Mouse (Mus musculus) induced T-regulatory cell, adult 2 months (primary cell): ENCODE results near the gene Rpl9-ps1.

Source experiments
- DNase-seq: peaks from one replicate; pipeline ENCODE4 v3.0.0-alpha.2; 2012; ENCODE audit warnings: low read depth

Rpl9-ps1 gene

GRCm38 (mm10) chr11:83645521-83645920, at the start of gene Rpl9-ps1:
Rpl9-ps1 (minus strand) TSS chr11:83645621.
- DNase-seq = no peak

GRCm38 (mm10) chr11:83692008-83692407, 46.6 kb upstream of the Rpl9-ps1 start:
- no peak for DNase-seq

- no peak for DNase-seq
Observed at GRCm38 (mm10) chr11:83689918-83690317, 44.5 kb upstream of the Rpl9-ps1 start.

DNA sequence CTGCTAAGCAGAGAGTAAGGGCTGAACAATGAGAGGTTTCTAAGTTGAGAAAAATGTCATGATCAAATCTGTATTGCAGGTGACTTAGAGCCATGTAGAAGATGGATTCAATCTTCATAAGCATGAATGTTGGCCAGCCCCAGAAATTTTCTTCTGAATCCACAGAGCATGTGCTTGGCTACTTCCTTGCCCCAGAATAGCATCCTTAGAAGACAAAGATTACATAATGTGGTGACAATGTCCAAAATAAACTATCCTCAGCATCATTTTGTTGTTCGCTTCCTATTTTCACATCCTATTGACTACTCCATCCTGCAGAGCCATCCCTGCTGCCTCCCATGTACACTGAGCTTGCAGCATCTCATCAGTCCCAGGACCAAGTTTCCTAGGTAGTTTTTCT, 30.2 kb upstream of the Rpl9-ps1 start:
- DNase-seq = no peak

- no peak for DNase-seq
Observed at GRCm38 (mm10) chr11:83671743-83672142, 26.3 kb upstream of the Rpl9-ps1 start.

DNA sequence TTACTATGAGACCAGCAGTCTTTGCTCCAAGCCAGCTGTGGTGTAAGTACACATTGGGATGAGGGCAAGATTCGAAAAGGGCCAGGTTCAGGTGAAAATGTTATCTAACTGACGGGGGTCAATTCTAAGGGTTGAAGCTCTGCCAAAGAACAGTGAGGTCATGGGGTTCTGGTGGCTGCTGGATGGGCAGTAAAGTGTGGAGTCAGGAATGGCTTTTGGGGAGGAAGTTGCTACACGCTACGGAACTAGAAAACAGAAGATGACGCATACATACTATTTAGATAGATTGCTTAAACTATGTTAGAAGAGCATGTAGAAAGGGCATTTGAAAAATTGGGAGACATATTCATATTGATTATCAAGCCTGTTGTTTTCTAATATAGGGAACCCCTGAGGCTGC, 18.1 kb upstream of the Rpl9-ps1 start:
- no peak for DNase-seq

DNA sequence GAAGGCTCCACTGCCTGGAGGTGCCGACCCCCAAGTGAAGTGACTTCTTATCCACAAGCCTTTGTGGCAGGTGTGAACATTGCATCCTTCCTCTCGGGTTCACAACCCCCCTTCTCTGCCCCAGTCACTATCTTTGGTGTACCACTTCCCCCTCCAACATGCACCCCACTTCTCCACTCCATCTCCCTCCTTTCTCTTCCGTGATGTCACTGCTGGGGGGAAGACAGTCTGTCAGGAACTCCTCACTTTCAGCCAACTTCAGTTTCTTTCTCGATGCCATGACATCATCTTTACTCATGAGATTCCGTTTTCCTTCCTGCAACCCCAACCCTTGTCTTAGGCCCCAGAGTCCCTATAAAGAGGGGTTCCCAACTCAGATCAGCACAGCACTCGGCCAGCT, 16.8 kb upstream of the Rpl9-ps1 start, which contains the start of gene Ccl4:
Ccl4 (plus strand) TSS at position 381 of the 400 bp plus-strand sequence.
- DNase-seq = peak; percentile 32

DNA sequence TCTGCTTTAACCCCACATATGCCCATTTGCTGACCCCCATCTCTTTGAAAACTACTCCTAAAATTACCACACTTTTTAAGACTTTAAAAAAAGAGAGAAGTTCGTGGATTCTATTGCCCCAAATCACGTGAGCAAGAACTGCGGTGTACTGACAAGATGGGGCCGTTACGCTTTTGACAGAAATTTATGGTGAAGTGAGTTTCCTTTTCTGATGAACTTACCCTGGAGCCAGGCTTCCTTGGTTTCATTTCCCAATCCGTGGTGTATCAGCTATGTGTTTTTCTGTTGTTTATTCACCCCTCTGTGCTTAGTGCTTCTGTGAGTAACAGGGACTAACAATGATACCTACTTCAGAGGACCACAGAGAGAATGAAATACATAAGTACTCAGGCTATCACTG, 13.4 kb upstream of the Rpl9-ps1 start:
- DNase-seq = no peak

DNA sequence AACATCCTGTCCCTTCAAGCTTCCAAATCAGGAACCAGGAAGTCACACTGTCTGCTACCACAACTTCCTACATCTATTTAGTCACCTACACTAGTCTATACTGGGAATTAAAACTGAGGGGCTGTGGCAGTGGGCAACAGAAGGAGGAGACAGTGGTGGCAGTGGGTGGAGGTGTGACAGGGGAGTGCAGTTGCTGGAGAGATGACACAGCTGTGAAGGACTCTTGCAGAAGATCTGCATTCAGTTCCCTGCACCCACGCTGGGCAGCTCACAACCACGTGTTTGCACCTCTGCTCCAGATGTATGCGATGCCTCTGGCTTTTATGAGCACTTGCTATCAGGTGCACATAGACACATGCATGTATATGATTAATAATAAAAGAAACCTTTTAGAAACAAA, 12.1 kb upstream of the Rpl9-ps1 start:
- DNase-seq = no peak

DNA sequence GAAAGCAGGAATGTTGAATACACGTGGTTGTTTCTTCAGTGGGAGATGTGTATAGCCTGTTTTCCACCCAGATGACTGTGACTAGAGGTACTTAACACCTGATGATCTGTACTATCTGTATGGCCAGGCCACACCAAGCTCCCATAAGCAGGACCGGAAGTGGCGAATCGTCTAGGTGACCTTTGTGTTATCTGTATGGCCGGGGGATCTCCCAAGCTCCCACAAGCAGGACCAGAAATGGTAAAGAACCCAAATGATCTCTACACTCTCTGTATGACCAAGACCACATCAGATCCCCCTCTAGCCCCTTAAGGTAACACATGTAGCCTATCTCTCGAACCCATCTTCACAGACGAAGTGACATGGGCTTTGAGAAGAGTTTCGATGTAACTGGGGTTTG, 9.2 kb upstream of the Rpl9-ps1 start:
- no peak for DNase-seq

GRCm38 (mm10) chr11:83649305-83649841, 4.0 kb upstream of the Rpl9-ps1 start, which contains the start of gene Ccl3:
Ccl3 (minus strand) TSS chr11:83649355.
- peak; percentile 16 for DNase-seq

DNA sequence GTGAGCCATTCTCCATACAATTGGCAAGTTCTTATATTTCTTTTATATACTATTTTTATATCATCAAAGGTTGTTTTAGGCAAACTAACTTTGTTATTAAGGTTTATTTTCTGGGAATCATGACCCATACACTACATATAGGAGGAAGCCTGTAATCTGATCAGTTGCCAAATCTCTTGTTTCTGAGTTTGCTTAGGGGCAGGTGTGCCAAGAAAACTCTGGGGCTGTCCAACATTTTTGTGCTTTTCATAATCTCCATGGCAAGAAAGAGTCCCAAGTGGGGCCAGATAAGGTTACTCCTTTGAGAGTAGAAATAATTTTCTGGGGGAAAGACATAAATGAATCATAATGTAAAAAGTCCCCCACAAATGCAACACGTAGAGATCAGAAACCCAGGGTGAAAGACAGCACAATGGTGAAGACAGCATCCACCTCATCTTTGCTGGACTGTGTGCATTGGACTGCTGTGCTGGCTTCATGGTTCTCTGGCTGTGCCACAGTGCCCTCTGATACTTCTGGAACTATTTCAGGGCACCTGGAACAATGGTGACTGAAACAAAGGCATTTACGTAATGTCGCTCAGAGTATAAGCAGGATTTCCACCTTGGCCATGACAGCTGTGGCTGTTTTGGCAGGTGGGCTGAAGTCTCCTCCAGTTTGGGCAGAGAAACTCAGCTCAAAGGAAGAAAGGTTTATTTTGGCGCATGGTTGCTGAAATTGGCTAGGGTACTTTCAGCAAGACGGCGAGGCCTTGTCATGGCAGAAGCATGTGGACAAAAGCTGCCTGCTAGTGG, 1.1 kb upstream of the Rpl9-ps1 start:
- no peak for DNase-seq

DNA sequence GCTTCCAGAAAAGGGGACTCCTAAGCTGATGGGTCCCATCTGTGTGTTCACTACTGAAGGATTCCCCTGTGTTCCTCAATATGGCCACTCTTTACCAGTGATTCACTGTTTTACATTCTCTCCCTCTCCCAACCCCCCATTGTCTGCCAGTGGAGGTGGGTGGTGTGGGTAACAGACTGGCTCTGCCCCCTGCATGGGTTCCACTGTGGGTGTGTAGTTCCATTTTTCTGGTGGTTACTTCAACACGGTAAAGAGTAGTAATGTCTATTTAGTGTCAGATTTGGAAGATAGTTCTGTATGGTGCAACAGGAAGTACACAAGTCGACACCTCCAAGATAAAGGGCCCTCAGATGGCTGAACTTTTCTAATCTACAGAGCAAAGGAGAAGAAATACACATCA, 4.2 kb downstream of the Rpl9-ps1 start:
- no peak for DNase-seq

DNA sequence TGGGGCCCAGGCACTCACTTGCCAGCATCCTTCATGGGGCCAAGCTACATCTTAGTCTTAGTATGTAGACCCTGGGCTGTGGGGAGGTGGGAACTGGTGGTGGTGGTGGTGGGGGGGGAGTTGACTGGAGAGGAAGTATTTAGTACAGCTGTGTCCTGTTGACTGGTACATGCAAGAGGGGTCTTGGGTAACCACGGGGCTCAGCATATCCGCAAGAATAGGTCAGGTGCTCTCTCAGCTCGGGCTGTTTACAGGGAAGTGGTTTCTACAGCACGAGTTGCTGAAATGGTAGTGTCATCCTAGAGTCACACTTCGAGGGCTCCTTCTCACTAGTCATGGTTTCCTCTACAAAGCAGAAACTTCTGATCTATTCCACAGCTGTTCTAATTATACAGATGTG, 5.3 kb downstream of the Rpl9-ps1 start:
- peak; percentile 59 for DNase-seq

GRCm38 (mm10) chr11:83639533-83639932, 5.9 kb downstream of the Rpl9-ps1 start:
- peak; percentile 59 for DNase-seq

GRCm38 (mm10) chr11:83638934-83639333, 6.5 kb downstream of the Rpl9-ps1 start:
- peak; percentile 20 for DNase-seq

DNA sequence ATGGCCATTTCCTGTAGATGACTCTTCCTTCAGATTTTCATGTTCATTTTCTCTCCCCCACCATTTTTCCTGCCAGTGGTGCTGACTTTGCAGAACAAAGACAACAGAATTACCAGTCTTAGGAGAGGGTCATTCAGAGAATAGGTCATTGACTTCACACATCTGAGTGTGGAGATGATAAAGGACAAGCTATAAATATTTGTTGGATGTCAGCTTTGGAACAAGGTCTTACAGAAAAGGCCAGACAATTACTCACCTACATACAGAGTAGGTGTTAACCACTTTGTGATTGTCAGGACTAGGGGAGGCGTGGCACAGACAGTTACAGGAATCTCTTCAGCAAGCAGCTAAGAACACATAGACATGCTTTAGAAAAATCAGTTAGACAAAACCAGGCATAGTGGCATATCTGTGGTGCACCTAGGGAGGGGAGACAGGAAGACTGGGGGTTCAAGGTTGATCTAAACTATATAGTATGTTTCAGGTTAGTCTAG, 8.6 kb downstream of the Rpl9-ps1 start:
- DNase-seq = peak; percentile 13

- DNase-seq = no peak
Observed at GRCm38 (mm10) chr11:83634898-83635297, 10.5 kb downstream of the Rpl9-ps1 start.

- DNase-seq = no peak
Observed at GRCm38 (mm10) chr11:83634425-83634824, 11.0 kb downstream of the Rpl9-ps1 start.

GRCm38 (mm10) chr11:83632744-83633143, 12.7 kb downstream of the Rpl9-ps1 start:
- DNase-seq = peak; percentile 19

- DNase-seq = no peak
Observed at GRCm38 (mm10) chr11:83631065-83631464, 14.4 kb downstream of the Rpl9-ps1 start.

- no peak for DNase-seq
Observed at GRCm38 (mm10) chr11:83630630-83631029, 14.8 kb downstream of the Rpl9-ps1 start.

DNA sequence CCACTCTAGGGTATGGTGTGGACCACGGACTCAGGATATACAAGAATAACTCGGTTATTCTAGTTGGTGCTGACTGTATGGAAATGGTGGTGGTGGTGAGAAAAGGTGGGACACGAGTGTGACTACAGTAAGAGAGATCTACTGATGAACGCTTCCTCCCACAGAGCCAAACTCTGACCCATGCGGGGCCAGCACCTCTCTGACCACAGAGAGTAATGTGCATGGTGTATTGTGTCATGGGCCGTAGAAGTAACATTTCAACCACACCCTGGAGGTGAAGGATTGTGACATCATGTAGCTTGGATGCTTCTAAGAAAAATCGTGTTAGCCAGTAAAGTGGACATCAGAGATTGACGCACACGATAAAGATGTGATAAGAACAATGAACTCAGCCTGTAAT, 16.6 kb downstream of the Rpl9-ps1 start:
- DNase-seq = no peak
